In genomic region chr4:117189382-117189855, GRCm38 (mm10) we compare ENCODE assay signal across 8 mouse cellular contexts. TPM values are rescaled to one million over a fixed set of nuclear protein-coding genes. Genes with fewer than 3 reads are reported as not detected.
A peak's percentile ranks its signal among the peaks of the same experiment; 100 is the strongest.
DNase-seq lines count a peak whose midpoint lies in the region; ATAC-seq and TF ChIP-seq lines count a peak whose summit lies in the region.

No protein-coding gene starts in this region.

- TF ChIP-seq CTCF in C2C12 (IDR thresholded peaks at IDR 0.05; ENCODE audit: control insufficient read depth, insufficient read depth, insufficient read length) = peak; percentile 12
- peak; percentile 90 for TF ChIP-seq CTCF in bone marrow macrophage, adult 2 months (IDR thresholded peaks at IDR 0.05; ENCODE audit: low read depth, low read length)
- peak; percentile 84 for TF ChIP-seq CTCF in liver, adult 2 months (IDR thresholded peaks at IDR 0.05; ENCODE audit: low read depth, low read length)

- no peaks in the 10 kb centered on the region for H3K36me3 ChIP-seq in C2C12 (ENCODE audit: control insufficient read depth, insufficient read depth)
- H3K36me3 ChIP-seq in embryonic facial prominence, embryonic 15.5 days = no peaks in the 10 kb centered on the region
- no peaks in the 10 kb centered on the region for H3K36me3 ChIP-seq in heart, embryonic 11.5 days (ENCODE audit: control insufficient read depth, insufficient read depth, low read length)
- no peaks in the 10 kb centered on the region for H3K36me3 ChIP-seq in kidney, embryonic 16.5 days (ENCODE audit: insufficient read depth, low read length)
- H3K36me3 ChIP-seq in liver, adult 2 months (ENCODE audit: control insufficient read depth, insufficient read depth, low read length) = no peaks in the 10 kb centered on the region

- H3K4me2 ChIP-seq in embryonic facial prominence, embryonic 15.5 days (replicated peaks) = peak overlapping the region; percentile 50
- H3K4me2 ChIP-seq in heart, embryonic 11.5 days = peak overlapping the region; percentile 63
- H3K4me2 ChIP-seq in kidney, embryonic 16.5 days (replicated peaks; ENCODE audit: low read depth, low read length) = peak overlapping the region; percentile 55

- peak overlapping the region; percentile 68 for H3K27ac ChIP-seq in bone marrow macrophage, adult 2 months (ENCODE audit: insufficient read depth, low read depth, low read length)
- peak overlapping the region; percentile 90 for H3K27ac ChIP-seq in embryonic facial prominence, embryonic 15.5 days (replicated peaks)
- peak overlapping the region; percentile 82 for H3K27ac ChIP-seq in heart, embryonic 11.5 days (ENCODE audit: low read depth, low read length)
- H3K27ac ChIP-seq in kidney, embryonic 16.5 days (ENCODE audit: low read length) = peak overlapping the region; percentile 87
- H3K27ac ChIP-seq in liver, adult 2 months (replicated peaks; ENCODE audit: insufficient read depth, low read depth, low read length) = peak overlapping the region; percentile 64

- no peak for TF ChIP-seq POLR2A in bone marrow macrophage, adult 2 months (IDR thresholded peaks at IDR 0.05; ENCODE audit: borderline replicate concordance, low read depth, low read length)
- TF ChIP-seq POLR2A in liver, adult 2 months (IDR thresholded peaks at IDR 0.05; ENCODE audit: extremely low read depth, insufficient read depth, low read length) = no peak

- peak; percentile 79 for DNase-seq in liver, adult 2 months (ENCODE audit: extremely low read depth, low read depth, low spot score)
- peak; percentile 78 to 88 for DNase-seq in spleen, postnatal 36 days (ENCODE audit: low spot score in 2 of 2)

- H3K4me3 ChIP-seq in C2C12 (ENCODE audit: insufficient read depth, poor library complexity, severe bottlenecking) = peak overlapping the region; percentile 12
- peak overlapping the region; percentile 70 for H3K4me3 ChIP-seq in bone marrow macrophage, adult 2 months (ENCODE audit: insufficient read depth, low read length)
- H3K4me3 ChIP-seq in embryonic facial prominence, embryonic 15.5 days (replicated peaks) = peak overlapping the region; percentile 40
- H3K4me3 ChIP-seq in heart, embryonic 11.5 days (ENCODE audit: low read depth, low read length) = peak overlapping the region; percentile 38
- peak overlapping the region; percentile 47 for H3K4me3 ChIP-seq in kidney, embryonic 16.5 days (ENCODE audit: low read length)
- H3K4me3 ChIP-seq in liver, adult 2 months (ENCODE audit: insufficient read depth, low read depth, low read length) = peak overlapping the region; percentile 57

- H3K9ac ChIP-seq in embryonic facial prominence, embryonic 15.5 days = peak overlapping the region; percentile 57
- H3K9ac ChIP-seq in heart, embryonic 11.5 days (ENCODE audit: low read depth, low read length) = peak overlapping the region; percentile 78
- peak overlapping the region; percentile 65 for H3K9ac ChIP-seq in kidney, embryonic 16.5 days (replicated peaks; ENCODE audit: low read length)
- peak overlapping the region; percentile 81 for H3K9ac ChIP-seq in liver, adult 2 months (ENCODE audit: low read depth, low read length)

- H3K4me1 ChIP-seq in bone marrow macrophage, adult 2 months (ENCODE audit: control insufficient read depth, insufficient read depth, low read length) = peaks cover 7% of the 10 kb centered on the region
- 0 out of 2 replicates have a peak, but pooled peaks cover 6% of the 10 kb centered on the region for H3K4me1 ChIP-seq in embryonic facial prominence, embryonic 15.5 days
- H3K4me1 ChIP-seq in heart, embryonic 11.5 days (ENCODE audit: control insufficient read depth, insufficient read depth, low read length) = no peaks in the 10 kb centered on the region
- H3K4me1 ChIP-seq in kidney, embryonic 16.5 days (ENCODE audit: insufficient read depth, low read length) = no peaks in the 10 kb centered on the region; the same call in 1 of the 2 replicates
- peaks cover 10% of the 10 kb centered on the region for H3K4me1 ChIP-seq in liver, adult 2 months (ENCODE audit: control insufficient read depth, insufficient read depth, low read length)

- H3K79me2 ChIP-seq in C2C12 (ENCODE audit: control insufficient read depth, insufficient read depth) = no peaks in the 10 kb centered on the region
- H3K79me2 ChIP-seq in liver, adult 2 months (ENCODE audit: control insufficient read depth, insufficient read depth, low read length) = no peaks in the 10 kb centered on the region

- peak overlapping the region; percentile 44 for H3ac ChIP-seq in C2C12 (ENCODE audit: control insufficient read depth, insufficient read length, low read depth)

- peak; percentile 82 for ATAC-seq in embryonic facial prominence, embryonic 15.5 days (ENCODE audit: insufficient number of reproducible peaks, low FRiP score, low TSS enrichment, low read depth)
- peak; percentile 68; the same call in 1 of the 2 replicates for ATAC-seq in heart, embryonic 11.5 days (replicated peaks; ENCODE audit: insufficient number of reproducible peaks, low FRiP score, low TSS enrichment)
- ATAC-seq in kidney, embryonic 16.5 days (ENCODE audit: low FRiP score, low TSS enrichment) = peak; percentile 72
- peak; percentile 71 for ATAC-seq in monocyte, adult 5-6 weeks (replicated peaks; ENCODE audit: insufficient number of reproducible peaks, low FRiP score, low TSS enrichment, poor library complexity, severe bottlenecking)

- no peaks in the 10 kb centered on the region for H3K79me3 ChIP-seq in C2C12 (ENCODE audit: low read depth)

- no peaks in the 10 kb centered on the region for H3K9me3 ChIP-seq in embryonic facial prominence, embryonic 15.5 days (replicated peaks)
- no peaks in the 10 kb centered on the region for H3K9me3 ChIP-seq in heart, embryonic 11.5 days (replicated peaks; ENCODE audit: control insufficient read depth, low read length)
- H3K9me3 ChIP-seq in kidney, embryonic 16.5 days (ENCODE audit: low read length) = peaks cover 3% of the 10 kb centered on the region; the same call in 1 of the 2 replicates

- no peaks in the 10 kb centered on the region for H3K27me3 ChIP-seq in C2C12 (ENCODE audit: control insufficient read depth, insufficient read depth, insufficient read length)
- no peaks in the 10 kb centered on the region for H3K27me3 ChIP-seq in embryonic facial prominence, embryonic 15.5 days
- no peaks in the 10 kb centered on the region for H3K27me3 ChIP-seq in heart, embryonic 11.5 days (ENCODE audit: control insufficient read depth, insufficient read depth, low read length)
- no peaks in the 10 kb centered on the region for H3K27me3 ChIP-seq in kidney, embryonic 16.5 days (ENCODE audit: insufficient read depth, low read length)
- no peaks in the 10 kb centered on the region for H3K27me3 ChIP-seq in liver, adult 2 months (ENCODE audit: control insufficient read depth, insufficient read depth, low read length)

- under 1% methylated on average over 16 of the region's 16 CpGs for WGBS in embryonic facial prominence, embryonic 15.5 days
- WGBS in heart, embryonic 11.5 days (ENCODE audit: insufficient replicate concordance) = under 1% methylated on average over 16 of the region's 16 CpGs
- under 1% methylated on average over 16 of the region's 16 CpGs for WGBS in kidney, embryonic 16.5 days
- WGBS in liver, adult 2 months = under 1% methylated on average over 16 of the region's 16 CpGs

TF ChIP-seq in C2C12, 6 proteins besides CTCF, POLR2A, EP300 and RAD21:
- TF ChIP-seq USF1 (IDR thresholded peaks at IDR 0.05; ENCODE audit: low read depth) (no peak), MYOG (IDR thresholded peaks at IDR 0.05; ENCODE audit: control insufficient read depth, extremely low read depth, insufficient read length) (no peak), CEBPB (IDR thresholded peaks at IDR 0.05; ENCODE audit: low read depth) (no peak), MAX (IDR thresholded peaks at IDR 0.05) (no peak), MYOD1 (IDR thresholded peaks at IDR 0.05; ENCODE audit: control insufficient read depth, insufficient read length, low read depth) (no peak), FOSL1 (IDR thresholded peaks at IDR 0.05; ENCODE audit: insufficient read depth, low read length, poor library complexity, severe bottlenecking) (no peak)

RNA-seq across cellular contexts. Expression of gene Kif2c, which starts 7.0 kb away (rescaled TPM):
- 49.2 TPM for polyA plus RNA-seq in C2C12 (2012; fragmentation: generic; extraction: Trizol)
- polyA plus RNA-seq in bone marrow macrophage, adult 2 months (2012; ENCODE audit: insufficient read depth, insufficient read length, missing spikeins) = 17.2 and 20.5 TPM in 2 replicates
- polyA plus RNA-seq in embryonic facial prominence, embryonic 15.5 days (2015; fragmentation: Nextera tagmentation; extraction: Ambion mirVana) = 45.8 and 47.5 TPM in 2 replicates
- 45.5 and 47.8 TPM in 2 replicates for polyA plus RNA-seq in heart, embryonic 11.5 days (2014; fragmentation: Nextera tagmentation; extraction: Ambion mirVana)
- 71.8 and 75.6 TPM in 2 replicates for polyA plus RNA-seq in kidney, embryonic 16.5 days (2015; fragmentation: Nextera tagmentation; extraction: Ambion mirVana)
- 0.18 and 0.67 TPM in 2 replicates for total RNA-seq in liver, adult 2 months (2014; rRNA removed)
- 0.05 TPM in 1 of 2 replicates, not detected in the other for polyA plus RNA-seq in liver, adult 2 months (2012; rRNA removed)
- total RNA-seq in monocyte, adult 5-6 weeks (2017) = 0.68 to 1.9 TPM in 2 of 3 replicates, not detected in the other

RNA-seq across cellular contexts. Expression of gene Rps8, which starts 33.4 kb away (rescaled TPM):
- polyA plus RNA-seq in C2C12 (2012; fragmentation: generic; extraction: Trizol) = 3,482 TPM
- 1,158 and 1,548 TPM in 2 replicates for polyA plus RNA-seq in bone marrow macrophage, adult 2 months (2012; ENCODE audit: insufficient read depth, insufficient read length, missing spikeins)
- 934 and 968 TPM in 2 replicates for polyA plus RNA-seq in embryonic facial prominence, embryonic 15.5 days (2015; fragmentation: Nextera tagmentation; extraction: Ambion mirVana)
- 764 and 894 TPM in 2 replicates for polyA plus RNA-seq in heart, embryonic 11.5 days (2014; fragmentation: Nextera tagmentation; extraction: Ambion mirVana)
- polyA plus RNA-seq in kidney, embryonic 16.5 days (2015; fragmentation: Nextera tagmentation; extraction: Ambion mirVana) = 746 and 795 TPM in 2 replicates
- 449 and 482 TPM in 2 replicates for total RNA-seq in liver, adult 2 months (2014; rRNA removed)
- 311 and 370 TPM in 2 replicates for polyA plus RNA-seq in liver, adult 2 months (2012; rRNA removed)
- total RNA-seq in monocyte, adult 5-6 weeks (2017) = 970 to 1,241 TPM (median 1,065 TPM) in 3 replicates

RNA-seq across cellular contexts. Expression of gene Plk3, which starts 55.7 kb away (rescaled TPM):
- 15.2 TPM for polyA plus RNA-seq in C2C12 (2012; fragmentation: generic; extraction: Trizol)
- 2.9 and 3.3 TPM in 2 replicates for polyA plus RNA-seq in bone marrow macrophage, adult 2 months (2012; ENCODE audit: insufficient read depth, insufficient read length, missing spikeins)
- 7.7 and 8.1 TPM in 2 replicates for polyA plus RNA-seq in embryonic facial prominence, embryonic 15.5 days (2015; fragmentation: Nextera tagmentation; extraction: Ambion mirVana)
- polyA plus RNA-seq in heart, embryonic 11.5 days (2014; fragmentation: Nextera tagmentation; extraction: Ambion mirVana) = 0.99 and 1.3 TPM in 2 replicates
- polyA plus RNA-seq in kidney, embryonic 16.5 days (2015; fragmentation: Nextera tagmentation; extraction: Ambion mirVana) = 3.1 and 3.7 TPM in 2 replicates
- 10.7 and 19.5 TPM in 2 replicates for total RNA-seq in liver, adult 2 months (2014; rRNA removed)
- 21.2 and 31.7 TPM in 2 replicates for polyA plus RNA-seq in liver, adult 2 months (2012; rRNA removed)
- 25.5 to 56.5 TPM (median 52.2 TPM) in 3 replicates for total RNA-seq in monocyte, adult 5-6 weeks (2017)

Comparison
In these comparisons a context has a peak if more than half of its experiments do, and no peak if none do; other contexts are left out.
1. Peak in every context shown above with its lines: DNase-seq, ATAC-seq, H3K4me3 ChIP-seq and H3K27ac ChIP-seq.
2. H3K4me3 ChIP-seq: peak in every context shown above with its lines; median percentile 70 in bone marrow macrophage, adult 2 months; 57 in liver, adult 2 months; 47 in kidney, embryonic 16.5 days; 40 in embryonic facial prominence, embryonic 15.5 days; 38 in heart, embryonic 11.5 days; 12 in C2C12.
3. CTCF ChIP-seq: peak in every context shown above with its lines; median percentile 90 in bone marrow macrophage, adult 2 months; 84 in liver, adult 2 months; 12 in C2C12.
4. RNA of gene Kif2c, which starts 7.0 kb away (polyA plus RNA-seq): 71.8 to 75.6 TPM in kidney, embryonic 16.5 days, 49.2 TPM in C2C12 (single experiment), 45.8 to 47.5 TPM in embryonic facial prominence, embryonic 15.5 days, 45.5 to 47.8 TPM in heart, embryonic 11.5 days and 17.2 to 20.5 TPM in bone marrow macrophage, adult 2 months; 0.05 TPM in liver, adult 2 months; every median in the first group is over 10 times any median in the second.